Mouse (Mus musculus) CD4-positive, CD25-positive, alpha-beta regulatory T cell, adult 4 months (primary cell): Measurements from ENCODE around the gene Slc7a7. TPM values are rescaled to one million over a fixed set of nuclear protein-coding genes. Genes with fewer than 3 reads are reported as not detected.

Experiments used
- ATAC-seq: one replicate; pipeline ENCODE4 v1.8.0; 2017
- polyA plus RNA-seq, 2 experiments: library from polyadenylated mRNA; unstranded; fragments of 100-300 nt; shearing (Covaris generic); gene quantifications; one replicate each; pipeline ENCODE4 v1.2.1; 2017

Gene Slc7a7
- 1 to 10 TPM; 1.2 to 1.3 TPM for polyA plus RNA-seq

GRCm38 (mm10) chr14:54417623-54418081, at the start of gene Slc7a7:
Gene Slc7a7, minus strand, starts transcription at chr14:54417780.
- ATAC-seq, result no peak

- peak; percentile 59 for ATAC-seq
These were observed 46.9 kb upstream of the Slc7a7 start for GRCm38 (mm10) chr14:54464293-54465005.

- ATAC-seq, result peak; percentile 76
These were observed 46.3 kb upstream of the Slc7a7 start, which contains the start of gene Lrp10 for GRCm38 (mm10) chr14:54463959-54464292. Gene Lrp10, plus strand, starts transcription at chr14:54464137.

- peak; percentile 53 for ATAC-seq
These were observed 45.8 kb upstream of the Slc7a7 start for GRCm38 (mm10) chr14:54463108-54463958.

GRCm38 (mm10) chr14:54462146-54462545, 44.6 kb upstream of the Slc7a7 start:
- ATAC-seq, result no peak

- ATAC-seq, result no peak
These were observed 40.5 kb upstream of the Slc7a7 start for GRCm38 (mm10) chr14:54457907-54458569.

GRCm38 (mm10) chr14:54454669-54455528, 37.3 kb upstream of the Slc7a7 start:
- no peak for ATAC-seq

- ATAC-seq, result no peak
These were observed 36.0 kb upstream of the Slc7a7 start for GRCm38 (mm10) chr14:54453566-54453965.

GRCm38 (mm10) chr14:54445476-54445875, 27.9 kb upstream of the Slc7a7 start:
- ATAC-seq, result no peak

GRCm38 (mm10) chr14:54443712-54444618, 26.4 kb upstream of the Slc7a7 start:
- ATAC-seq, result no peak

- no peak for ATAC-seq
These were observed 25.6 kb upstream of the Slc7a7 start for GRCm38 (mm10) chr14:54443196-54443595.

- ATAC-seq, result no peak
These were observed 25.0 kb upstream of the Slc7a7 start for GRCm38 (mm10) chr14:54442548-54442947.

GRCm38 (mm10) chr14:54441365-54441764, 23.8 kb upstream of the Slc7a7 start:
- ATAC-seq, result no peak

GRCm38 (mm10) chr14:54440538-54440937, 23.0 kb upstream of the Slc7a7 start:
- no peak for ATAC-seq

- no peak for ATAC-seq
These were observed 22.0 kb upstream of the Slc7a7 start for GRCm38 (mm10) chr14:54439610-54440009.

- ATAC-seq, result no peak
These were observed 21.6 kb upstream of the Slc7a7 start for GRCm38 (mm10) chr14:54439155-54439554.

- no peak for ATAC-seq
These were observed 17.8 kb upstream of the Slc7a7 start for GRCm38 (mm10) chr14:54435194-54435918.

- ATAC-seq, result no peak
These were observed 16.5 kb upstream of the Slc7a7 start for GRCm38 (mm10) chr14:54433941-54434531.

GRCm38 (mm10) chr14:54432837-54433830, 15.6 kb upstream of the Slc7a7 start:
- no peak for ATAC-seq
